Mouse (Mus musculus) stomach, postnatal 0 days (tissue): ENCODE results near the gene Csk. TPM values are rescaled to one million over a fixed set of nuclear protein-coding genes. Genes with fewer than 3 reads are reported as not detected.

Experiments used
- ATAC-seq: fragments of 200-750 bp; cut with Nextera tagmentation; 2 replicates; pipeline ENCODE4 v1.8.0; 2017; ENCODE audit not compliant: low FRiP score, low TSS enrichment
- DNase-seq: peaks from one replicate; pipeline ENCODE4 v3.0.0-alpha.2; 2016; ENCODE audit warnings: low spot score
- H3K27ac ChIP-seq: fragments of 300-500 bp; sonication (generic); replicated peaks from 2 replicates; pipeline ENCODE4 v1.5.1; 2014; ENCODE audit warnings: mild to moderate bottlenecking, control low read depth
- H3K27me3 ChIP-seq: fragments of 300-500 bp; sonication (generic); 2 replicates; pipeline ENCODE4 v1.6.1; 2014; ENCODE audit warnings: low read length; ENCODE audit not compliant: control insufficient read depth, insufficient read depth
- H3K36me3 ChIP-seq: fragments of 300-500 bp; sonication (generic); 2 replicates; pipeline ENCODE4 v1.6.1; 2014; ENCODE audit warnings: low read length, mixed read lengths; ENCODE audit not compliant: control insufficient read depth, insufficient read depth
- H3K4me1 ChIP-seq: fragments of 300-500 bp; sonication (generic); replicated peaks from 2 replicates; pipeline ENCODE4 v1.6.1; 2014; ENCODE audit warnings: antibody characterized with exemption; ENCODE audit not compliant: control insufficient read depth, insufficient read depth
- H3K4me2 ChIP-seq: fragments of 300-500 bp; sonication (generic); replicated peaks from 2 replicates; pipeline ENCODE4 v1.6.1; 2014; ENCODE audit warnings: low read depth, mild to moderate bottlenecking, control low read depth, moderate library complexity
- H3K4me3 ChIP-seq: fragments of 300-500 bp; sonication (generic); 2 replicates; pipeline ENCODE4 v1.5.1; 2014; ENCODE audit warnings: low read depth, low read length, control low read depth
- H3K9ac ChIP-seq: fragments of 300-500 bp; sonication (generic); 2 replicates; pipeline ENCODE4 v1.6.1; 2014; ENCODE audit warnings: mild to moderate bottlenecking, low read length, control low read depth, mixed read lengths
- H3K9me3 ChIP-seq: fragments of 300-500 bp; sonication (generic); 2 replicates; pipeline ENCODE4 v1.6.1; 2016; ENCODE audit warnings: low read length; ENCODE audit not compliant: control insufficient read depth
- CTCF ChIP-seq: IDR thresholded peaks from 2 replicates; pipeline ENCODE4 v1.5.1; 2016; ENCODE audit warnings: antibody characterized with exemption, low read depth, mild to moderate bottlenecking, moderate library complexity
- EP300 ChIP-seq: optimal IDR thresholded peaks from 2 replicates; pipeline ENCODE3; 2016; ENCODE audit warnings: antibody characterized with exemption
- WGBS: fragments of 180-500 bp; shearing (Covaris S2); extraction: QIAGEN DNeasy Blood & Tissue Kit; methylation state at CpG from one replicate; pipeline ENCODE4 v1.1.7; 2014; 5-methylcytosine and 5-hydroxymethylcytosine counted together
- polyA plus RNA-seq: library from polyadenylated mRNA; unstranded; fragments of >200 nt; fragmentation: Nextera tagmentation; extraction: Ambion mirVana; gene quantifications from 2 replicates; pipeline ENCODE4 v1.2.1, GENCODE M21; 2015

Gene Csk
- polyA plus RNA-seq, 1 experiment from 2014 or later, result 20.7 TPM

- Histone ChIP-seq H3K36me3 (no peaks in the 10 kb centered on the region), H3K9me3 (no peaks in the 10 kb centered on the region), H3K9ac (no peak overlapping the region), H3K27ac (no peak overlapping the region), H3K4me3 (no peak overlapping the region), H3K27me3 (no peaks in the 10 kb centered on the region), H3K4me1 (no peaks in the 10 kb centered on the region), H3K4me2 (no peak overlapping the region)
- WGBS, result 87% methylated on average over 4 of the region's 4 CpGs
- DNase-seq, result no peak
- TF ChIP-seq EP300, result no peak
- TF ChIP-seq CTCF, result no peak
- no peak for ATAC-seq
These were observed 17.6 kb upstream of the Csk start for GRCm38 (mm10) chr9:57671037-57671436.

GRCm38 (mm10) chr9:57669566-57669965 lies 16.1 kb upstream of the Csk start:
- DNase-seq (no peak), ATAC-seq (no peak)
- no peaks in the 10 kb centered on the region for H3K36me3 ChIP-seq
- no peaks in the 10 kb centered on the region for H3K27me3 ChIP-seq
- H3K9me3 ChIP-seq, result no peaks in the 10 kb centered on the region
- H3K9ac ChIP-seq, result no peak overlapping the region
- WGBS, result 88% methylated on average over 3 of the region's 3 CpGs
- no peak overlapping the region for H3K4me3 ChIP-seq
- H3K27ac ChIP-seq, result no peak overlapping the region
- TF ChIP-seq EP300, result no peak
- no peak for TF ChIP-seq CTCF
- no peak overlapping the region for H3K4me2 ChIP-seq
- H3K4me1 ChIP-seq, result no peaks in the 10 kb centered on the region

DNA sequence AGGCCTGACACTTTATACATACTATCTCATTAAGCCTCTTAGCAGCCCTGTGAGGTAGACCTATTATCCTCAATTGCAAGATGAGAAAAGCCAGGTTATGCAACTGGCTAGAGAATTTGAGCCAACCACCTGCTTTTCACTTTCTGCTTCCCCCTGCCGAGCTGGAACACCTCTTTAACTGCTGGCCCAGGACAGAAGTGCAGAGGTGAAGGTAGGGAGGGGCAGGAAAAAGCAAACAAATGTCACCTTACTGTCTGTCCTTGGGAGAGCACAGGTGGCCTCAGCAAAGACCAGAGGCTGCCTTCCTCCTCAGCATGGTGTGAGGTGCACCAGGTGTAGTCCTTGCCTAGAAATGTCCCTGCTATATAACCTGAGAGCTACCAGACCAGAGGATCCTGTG lies 14.8 kb upstream of the Csk start:
- 14% methylated on average over 1 of the region's 1 CpGs for WGBS
- no peak for TF ChIP-seq EP300
- no peak overlapping the region for H3K27ac ChIP-seq
- no peak overlapping the region for H3K4me3 ChIP-seq
- DNase-seq (no peak), ATAC-seq (no peak)
- H3K27me3 ChIP-seq, result no peaks in the 10 kb centered on the region
- no peak overlapping the region for H3K9ac ChIP-seq
- H3K4me2 ChIP-seq, result no peak overlapping the region
- no peaks in the 10 kb centered on the region for H3K9me3 ChIP-seq
- H3K36me3 ChIP-seq, result no peaks in the 10 kb centered on the region
- no peaks in the 10 kb centered on the region for H3K4me1 ChIP-seq

DNA sequence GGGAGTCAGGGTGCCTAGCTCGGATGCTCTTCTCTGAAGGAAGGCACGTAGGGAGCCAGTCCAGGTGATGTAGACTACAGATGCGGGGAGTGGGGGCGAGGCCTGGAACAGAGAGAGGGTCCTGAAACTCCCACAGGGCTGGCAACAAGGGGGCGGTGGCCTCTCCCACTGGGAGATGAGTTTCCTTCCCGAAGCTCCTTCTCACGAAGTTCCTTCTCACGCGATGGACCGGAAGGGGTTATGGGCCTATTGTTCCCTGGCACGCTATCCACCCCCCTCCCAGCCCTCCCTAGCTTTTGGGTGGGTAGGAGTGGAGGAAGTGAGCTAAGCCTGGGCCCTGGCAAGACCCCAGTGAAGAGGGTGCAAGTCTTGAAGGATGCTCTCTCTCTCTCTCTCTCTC lies 14.4 kb upstream of the Csk start:
- 63% methylated on average over 11 of the region's 11 CpGs for WGBS
- Histone ChIP-seq H3K27me3 (no peaks in the 10 kb centered on the region), H3K36me3 (no peaks in the 10 kb centered on the region), H3K27ac (no peak overlapping the region), H3K4me2 (no peak overlapping the region), H3K9ac (no peak overlapping the region), H3K4me1 (no peaks in the 10 kb centered on the region), H3K4me3 (no peak overlapping the region), H3K9me3 (no peaks in the 10 kb centered on the region)
- no peak for ATAC-seq
- TF ChIP-seq CTCF (no peak), EP300 (no peak)
- DNase-seq, result no peak

GRCm38 (mm10) chr9:57667136-57667535 lies 13.7 kb upstream of the Csk start:
- 77% methylated on average over 3 of the region's 3 CpGs for WGBS
- ATAC-seq (no peak), DNase-seq (no peak)
- no peaks in the 10 kb centered on the region for H3K27me3 ChIP-seq
- H3K9me3 ChIP-seq, result no peaks in the 10 kb centered on the region
- no peak overlapping the region for H3K27ac ChIP-seq
- no peak overlapping the region for H3K9ac ChIP-seq
- H3K36me3 ChIP-seq, result no peaks in the 10 kb centered on the region
- no peak overlapping the region for H3K4me2 ChIP-seq
- H3K4me3 ChIP-seq, result no peak overlapping the region
- H3K4me1 ChIP-seq, result no peaks in the 10 kb centered on the region
- TF ChIP-seq EP300 (no peak), CTCF (no peak)

DNA sequence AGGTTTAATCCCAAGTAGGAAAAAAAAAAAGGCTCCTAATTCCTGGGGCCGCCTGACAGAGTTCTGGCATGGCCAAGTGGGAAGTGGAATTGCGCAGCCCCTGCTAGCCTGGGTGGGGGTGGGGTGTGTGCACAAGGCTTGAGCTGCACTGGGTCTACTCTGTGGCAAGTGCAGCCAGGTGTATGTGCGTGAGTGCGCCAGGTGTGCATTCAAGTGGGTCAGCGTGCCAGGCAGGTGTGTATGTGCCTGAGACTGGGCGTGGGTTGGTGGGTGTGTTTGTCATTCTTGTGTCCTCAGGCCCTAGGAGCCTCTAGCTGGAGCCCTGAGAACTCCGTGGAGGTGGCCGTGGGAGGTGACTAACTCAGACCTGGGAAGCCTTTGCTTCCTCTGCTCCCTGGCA lies 13.1 kb upstream of the Csk start:
- peak; percentile 36; the same call in 1 of the 2 replicates for ATAC-seq
- Histone ChIP-seq H3K4me3 (no peak overlapping the region), H3K4me1 (no peaks in the 10 kb centered on the region), H3K9me3 (no peaks in the 10 kb centered on the region), H3K36me3 (no peaks in the 10 kb centered on the region), H3K9ac (no peak overlapping the region), H3K27me3 (no peaks in the 10 kb centered on the region), H3K27ac (no peak overlapping the region), H3K4me2 (no peak overlapping the region)
- WGBS, result 71% methylated on average over 8 of the region's 8 CpGs
- no peak for DNase-seq
- no peak for TF ChIP-seq EP300
- TF ChIP-seq CTCF, result no peak
